Mouse (Mus musculus): ENCODE measurements around the gene Card6. TPM values are rescaled to one million over a fixed set of nuclear protein-coding genes. Genes with fewer than 3 reads are reported as not detected.

Gene Card6
- polyA plus RNA-seq, 1 experiment = 1.4 TPM

- no peak for TF ChIP-seq POLR2A (IDR thresholded peaks at IDR 0.05; ENCODE audit: low read depth, low read length)
- TF ChIP-seq CTCF (IDR thresholded peaks at IDR 0.05; ENCODE audit: extremely low read depth, insufficient read length, insufficient replicate concordance, low read depth, low read length) = no peak
- no peaks in the 10 kb centered on the region for H3K27me3 ChIP-seq (ENCODE audit: control insufficient read depth, insufficient read depth, low read length)
- WGBS = 83% methylated on average over 12 of the region's 12 CpGs
- no peak overlapping the region for H3K4me3 ChIP-seq (ENCODE audit: low read depth, low read length)
- peaks cover 2% of the 10 kb centered on the region; the same call in 1 of the 2 replicates for H3K4me1 ChIP-seq (ENCODE audit: control insufficient read depth, insufficient read depth, insufficient read length, low read length)
- peaks cover 2% of the 10 kb centered on the region for H3K36me3 ChIP-seq (ENCODE audit: control insufficient read depth, insufficient read depth, low read length)
- H3K27ac ChIP-seq (ENCODE audit: insufficient read depth, low read depth, low read length) = no peak overlapping the region
Measured at GRCm38 (mm10) chr15:5129111-5129805, 20.9 kb upstream of the Card6 start.

GRCm38 (mm10) chr15:5128176-5128940 lies 20.0 kb upstream of the Card6 start:
- Histone ChIP-seq H3K4me3 (ENCODE audit: low read depth, low read length) (no peak overlapping the region), H3K4me1 (ENCODE audit: control insufficient read depth, insufficient read depth, insufficient read length, low read length) (peaks cover 2% of the 10 kb centered on the region; the same call in 1 of the 2 replicates), H3K36me3 (ENCODE audit: control insufficient read depth, insufficient read depth, low read length) (peaks cover 4% of the 10 kb centered on the region), H3K27ac (ENCODE audit: insufficient read depth, low read depth, low read length) (no peak overlapping the region), H3K27me3 (ENCODE audit: control insufficient read depth, insufficient read depth, low read length) (no peaks in the 10 kb centered on the region)
- TF ChIP-seq POLR2A (IDR thresholded peaks at IDR 0.05; ENCODE audit: low read depth, low read length) (no peak), CTCF (IDR thresholded peaks at IDR 0.05; ENCODE audit: extremely low read depth, insufficient read length, insufficient replicate concordance, low read depth, low read length) (no peak)
- 28% methylated on average over 5 of the region's 5 CpGs for WGBS

GRCm38 (mm10) chr15:5127487-5127886 lies 19.1 kb upstream of the Card6 start:
- TF ChIP-seq CTCF (IDR thresholded peaks at IDR 0.05; ENCODE audit: extremely low read depth, insufficient read length, insufficient replicate concordance, low read depth, low read length) (no peak), POLR2A (IDR thresholded peaks at IDR 0.05; ENCODE audit: low read depth, low read length) (no peak)
- Histone ChIP-seq H3K4me3 (ENCODE audit: low read depth, low read length) (no peak overlapping the region), H3K36me3 (ENCODE audit: control insufficient read depth, insufficient read depth, low read length) (peaks cover 4% of the 10 kb centered on the region), H3K27ac (ENCODE audit: insufficient read depth, low read depth, low read length) (no peak overlapping the region), H3K4me1 (ENCODE audit: control insufficient read depth, insufficient read depth, insufficient read length, low read length) (no peaks in the 10 kb centered on the region), H3K27me3 (ENCODE audit: control insufficient read depth, insufficient read depth, low read length) (no peaks in the 10 kb centered on the region)
- WGBS = 56% methylated on average over 2 of the region's 2 CpGs

- WGBS = 75% methylated on average over 4 of the region's 4 CpGs
- Histone ChIP-seq H3K4me1 (ENCODE audit: control insufficient read depth, insufficient read depth, insufficient read length, low read length) (no peaks in the 10 kb centered on the region), H3K27me3 (ENCODE audit: control insufficient read depth, insufficient read depth, low read length) (no peaks in the 10 kb centered on the region), H3K4me3 (ENCODE audit: low read depth, low read length) (no peak overlapping the region), H3K36me3 (ENCODE audit: control insufficient read depth, insufficient read depth, low read length) (peaks cover 8% of the 10 kb centered on the region), H3K27ac (ENCODE audit: insufficient read depth, low read depth, low read length) (no peak overlapping the region)
- TF ChIP-seq CTCF (IDR thresholded peaks at IDR 0.05; ENCODE audit: extremely low read depth, insufficient read length, insufficient replicate concordance, low read depth, low read length) (no peak), POLR2A (IDR thresholded peaks at IDR 0.05; ENCODE audit: low read depth, low read length) (no peak)
Measured at GRCm38 (mm10) chr15:5126456-5126855, 18.1 kb upstream of the Card6 start.

- Histone ChIP-seq H3K27ac (ENCODE audit: insufficient read depth, low read depth, low read length) (no peak overlapping the region), H3K27me3 (ENCODE audit: control insufficient read depth, insufficient read depth, low read length) (no peaks in the 10 kb centered on the region), H3K36me3 (ENCODE audit: control insufficient read depth, insufficient read depth, low read length) (peaks cover 41% of the 10 kb centered on the region), H3K4me1 (ENCODE audit: control insufficient read depth, insufficient read depth, insufficient read length, low read length) (peaks cover 4% of the 10 kb centered on the region; the same call in 1 of the 2 replicates), H3K4me3 (ENCODE audit: low read depth, low read length) (no peak overlapping the region)
- 86% methylated on average over 12 of the region's 12 CpGs for WGBS
- TF ChIP-seq POLR2A (IDR thresholded peaks at IDR 0.05; ENCODE audit: low read depth, low read length) (no peak), CTCF (IDR thresholded peaks at IDR 0.05; ENCODE audit: extremely low read depth, insufficient read length, insufficient replicate concordance, low read depth, low read length) (no peak)
Measured at GRCm38 (mm10) chr15:5121535-5122313, 13.4 kb upstream of the Card6 start.

- no peak for TF ChIP-seq CTCF (IDR thresholded peaks at IDR 0.05; ENCODE audit: extremely low read depth, insufficient read length, insufficient replicate concordance, low read depth, low read length)
- no peak for TF ChIP-seq POLR2A (IDR thresholded peaks at IDR 0.05; ENCODE audit: low read depth, low read length)
- Histone ChIP-seq H3K4me3 (ENCODE audit: low read depth, low read length) (no peak overlapping the region), H3K36me3 (ENCODE audit: control insufficient read depth, insufficient read depth, low read length) (peaks cover 41% of the 10 kb centered on the region), H3K27me3 (ENCODE audit: control insufficient read depth, insufficient read depth, low read length) (no peaks in the 10 kb centered on the region), H3K4me1 (ENCODE audit: control insufficient read depth, insufficient read depth, insufficient read length, low read length) (peaks cover 4% of the 10 kb centered on the region; the same call in 1 of the 2 replicates), H3K27ac (ENCODE audit: insufficient read depth, low read depth, low read length) (no peak overlapping the region)
- 85% methylated on average over 2 of the region's 2 CpGs for WGBS
Measured at GRCm38 (mm10) chr15:5119707-5120106, 11.4 kb upstream of the Card6 start.
